Mouse (Mus musculus) lung, postnatal 0 days (tissue): ENCODE measurements around the gene Zmynd10.
A peak's percentile ranks its signal among the peaks of the same experiment; 100 is the strongest.

Source experiments
- CTCF ChIP-seq: IDR thresholded peaks from 2 replicates; pipeline ENCODE4 v1.5.1; 2016; ENCODE audit warnings: antibody characterized with exemption, mild to moderate bottlenecking
- EP300 ChIP-seq: IDR thresholded peaks from 2 replicates; pipeline ENCODE4 v1.6.1; 2016; ENCODE audit warnings: antibody characterized with exemption, mild to moderate bottlenecking, control low read depth

DNA sequence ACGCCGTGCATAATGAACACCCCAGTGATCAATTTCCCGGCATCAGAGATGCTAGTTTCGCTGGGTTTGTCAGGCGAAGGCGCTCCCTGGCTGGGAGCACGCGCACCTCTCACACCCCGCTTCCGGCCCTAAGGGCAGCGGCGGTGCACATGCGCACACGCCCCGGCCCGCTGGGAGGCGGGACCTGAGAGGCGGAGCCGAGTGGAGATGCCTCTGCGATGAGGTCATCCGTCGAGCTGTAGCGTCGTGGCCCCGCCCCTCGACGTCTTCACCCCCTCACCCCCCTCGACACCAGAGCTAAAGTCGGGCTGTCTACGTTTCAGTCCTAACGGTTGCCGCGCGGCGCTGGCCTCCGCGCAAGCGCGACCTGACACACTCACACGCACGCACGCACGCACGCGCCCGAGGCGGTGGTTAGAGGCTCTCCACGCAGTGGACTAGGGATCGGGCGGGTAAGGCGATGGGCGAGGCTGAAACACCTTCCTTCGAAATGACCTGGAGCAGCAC is 7.3 kb downstream of the Zmynd10 start:
- TF ChIP-seq CTCF (peak; percentile 44; the same call in 1 of the 2 replicates), EP300 (no peak; the same call in 1 of the 2 replicates)
